17 mouse cellular contexts compared by ENCODE assay signal in genomic region chr2:73788395-73788794, GRCm38 (mm10). TPM values are rescaled to one million over a fixed set of nuclear protein-coding genes. Genes with fewer than 3 reads are reported as not detected.
A peak's percentile ranks its signal among the peaks of the same experiment; 100 is the strongest.
DNase-seq lines count a peak whose midpoint lies in the region.
"Had no signal": no experiment of that assay in that cellular context is flagged by ENCODE, and none has a peak within 500 bp of the region (broad histone marks: within the 10 kb centered on the region; RNA-seq: fewer than 3 reads in every experiment).

No protein-coding gene starts in this region.

- intact Hi-C loops in heart, postnatal 10 days (cut with DNase I): no loop called here
- intact Hi-C loops in heart, postnatal 14 days (cut with DNase I): no loop called here

- WGBS in heart, embryonic 10.5 days: 74% methylated on average over 6 of the region's 6 CpGs

- H3K36me3 ChIP-seq in heart, embryonic 10.5 days: no peaks in the 10 kb centered on the region
- H3K36me3 ChIP-seq: G1E had no signal

- no peaks in the 10 kb centered on the region for H3K4me1 ChIP-seq in heart, embryonic 10.5 days

- DNase-seq in heart, adult 11 months: peak; percentile 71
- DNase-seq in heart, postnatal 10 days: no peak
- peak; percentile 52 for DNase-seq in heart, embryonic 10.5 days (ENCODE audit: low spot score)
- no peak for DNase-seq in heart, postnatal 14 days
- DNase-seq: adrenal gland, adult 2 months; adrenal gland, adult 8-10 months; adrenal gland, postnatal 10 days; adrenal gland, postnatal 14 days; adrenal gland, postnatal 25 days; adrenal gland, postnatal 36 days; B cell, adult 2 months; cerebellum, adult 11 months; cerebellum, adult 11-12 months; cerebellum, adult 18-20 months had no signal

- H3K27ac ChIP-seq in heart, embryonic 10.5 days: no peak overlapping the region

- H3K9me3 ChIP-seq in heart, embryonic 10.5 days: no peaks in the 10 kb centered on the region
- H3K9me3 ChIP-seq: G1E had no signal

- H3K4me3 ChIP-seq in heart, embryonic 10.5 days: no peak overlapping the region

- 0 out of 2 replicates have a peak, but pooled peaks cover 5% of the 10 kb centered on the region for H3K27me3 ChIP-seq in heart, embryonic 10.5 days (ENCODE audit: insufficient read depth, poor library complexity, severe bottlenecking)
- H3K27me3 ChIP-seq: CH12.LX had no signal

RNA-seq across cellular contexts. Expression of gene Chn1, which starts 13.2 kb away (rescaled TPM):
- 10 to 100 TPM; 60.1 to 62.8 TPM for total RNA-seq in heart, postnatal 10 days (2021)
- 15.0 and 17.7 TPM in 2 replicates for polyA plus RNA-seq in heart, embryonic 10.5 days (2016; fragmentation: Nextera tagmentation; extraction: Ambion mirVana)
- total RNA-seq in heart, postnatal 14 days (2021): 10 to 100 TPM; 45.6 to 53.6 TPM
- polyA plus RNA-seq: activated CD4-positive, CD25-positive, alpha-beta regulatory T cell, adult 4 months had no signal

Comparison
In these comparisons a context has a peak if more than half of its experiments do, and no peak if none do; other contexts are left out.
1. DNase-seq: peak in heart, adult 11 months (single experiment) and heart, embryonic 10.5 days (single experiment); none in heart, postnatal 10 days (0 of 2) and heart, postnatal 14 days (0 of 2).